Mouse (Mus musculus) hindbrain, embryonic 10.5 days (tissue): ENCODE results near the gene Lyar. TPM values are rescaled to one million over a fixed set of nuclear protein-coding genes. Genes with fewer than 3 reads are reported as not detected.

ENCODE experiments used
- DNase-seq: peaks from one replicate; pipeline ENCODE4 v3.0.0-alpha.2; 2017; ENCODE audit warnings: low spot score
- H3K27ac ChIP-seq: fragments of 300-500 bp; sonication (generic); 2 replicates; pipeline ENCODE4 v1.5.1; 2016; ENCODE audit warnings: mild to moderate bottlenecking, moderate library complexity
- H3K27me3 ChIP-seq: fragments of 300-500 bp; sonication (generic); 2 replicates; pipeline ENCODE4 v1.6.1; 2016; ENCODE audit warnings: mild to moderate bottlenecking; ENCODE audit not compliant: poor library complexity, insufficient read depth, severe bottlenecking
- H3K36me3 ChIP-seq: fragments of 300-500 bp; sonication (generic); 2 replicates; pipeline ENCODE4 v1.6.1; 2016; ENCODE audit warnings: mild to moderate bottlenecking, moderate library complexity
- H3K4me1 ChIP-seq: fragments of 300-500 bp; sonication (generic); replicated peaks from 2 replicates; pipeline ENCODE4 v1.6.1; 2016; ENCODE audit warnings: mild to moderate bottlenecking
- H3K4me3 ChIP-seq: fragments of 300-500 bp; sonication (generic); 2 replicates; pipeline ENCODE4 v1.5.1; 2016; ENCODE audit warnings: mild to moderate bottlenecking, moderate library complexity
- H3K9me3 ChIP-seq: fragments of 300-500 bp; sonication (generic); 2 replicates; pipeline ENCODE4 v1.6.1; 2016; ENCODE audit warnings: mild to moderate bottlenecking, moderate library complexity
- WGBS: fragments of 180-500 bp; shearing (Covaris S2); methylation state at CpG from one replicate; pipeline ENCODE4 v1.1.7; 2016; 5-methylcytosine and 5-hydroxymethylcytosine counted together
- polyA plus RNA-seq: library from polyadenylated mRNA; unstranded; fragments of >200 nt; fragmentation: Nextera tagmentation; extraction: Ambion mirVana; gene quantifications from 2 replicates; pipeline ENCODE4 v1.2.1, GENCODE M21; 2016

The Lyar gene
- polyA plus RNA-seq, 1 experiment from 2014 or later: 101 TPM

DNA sequence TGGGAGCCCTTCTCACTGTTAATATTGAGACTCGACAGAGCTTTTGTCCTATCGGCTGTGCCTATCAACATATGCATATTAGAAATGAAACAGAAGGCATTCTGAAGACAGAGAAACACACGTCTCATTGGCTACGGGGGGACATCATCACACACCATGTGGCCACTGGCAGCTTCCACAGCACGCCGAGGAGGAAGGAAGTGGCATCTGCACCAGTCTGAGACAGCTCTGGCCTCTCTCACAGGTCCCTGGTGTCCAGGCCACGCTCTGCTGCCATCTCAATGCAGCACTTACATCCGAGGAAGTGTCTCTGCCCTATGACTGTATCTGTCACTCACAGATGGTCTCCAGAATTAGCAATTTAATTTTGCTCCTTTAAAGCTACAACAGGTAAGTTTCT is 8.6 kb upstream of the Lyar start:
- H3K27me3 ChIP-seq: no peaks in the 10 kb centered on the region
- H3K27ac ChIP-seq: no peak overlapping the region
- H3K9me3 ChIP-seq: no peaks in the 10 kb centered on the region
- no peaks in the 10 kb centered on the region for H3K4me1 ChIP-seq
- peaks cover 85% of the 10 kb centered on the region for H3K36me3 ChIP-seq
- 92% methylated on average over 8 of the region's 8 CpGs for WGBS
- H3K4me3 ChIP-seq: no peak overlapping the region
- no peak for DNase-seq

- H3K27me3 ChIP-seq: no peaks in the 10 kb centered on the region
- no peak overlapping the region for H3K4me3 ChIP-seq
- no peaks in the 10 kb centered on the region for H3K9me3 ChIP-seq
- H3K27ac ChIP-seq: no peak overlapping the region
- H3K36me3 ChIP-seq: peaks cover 90% of the 10 kb centered on the region
- DNase-seq: no peak
- 76% methylated on average over 6 of the region's 6 CpGs for WGBS
- no peaks in the 10 kb centered on the region for H3K4me1 ChIP-seq
These were observed 7.3 kb upstream of the Lyar start for GRCm38 (mm10) chr5:38213009-38213408.

DNA sequence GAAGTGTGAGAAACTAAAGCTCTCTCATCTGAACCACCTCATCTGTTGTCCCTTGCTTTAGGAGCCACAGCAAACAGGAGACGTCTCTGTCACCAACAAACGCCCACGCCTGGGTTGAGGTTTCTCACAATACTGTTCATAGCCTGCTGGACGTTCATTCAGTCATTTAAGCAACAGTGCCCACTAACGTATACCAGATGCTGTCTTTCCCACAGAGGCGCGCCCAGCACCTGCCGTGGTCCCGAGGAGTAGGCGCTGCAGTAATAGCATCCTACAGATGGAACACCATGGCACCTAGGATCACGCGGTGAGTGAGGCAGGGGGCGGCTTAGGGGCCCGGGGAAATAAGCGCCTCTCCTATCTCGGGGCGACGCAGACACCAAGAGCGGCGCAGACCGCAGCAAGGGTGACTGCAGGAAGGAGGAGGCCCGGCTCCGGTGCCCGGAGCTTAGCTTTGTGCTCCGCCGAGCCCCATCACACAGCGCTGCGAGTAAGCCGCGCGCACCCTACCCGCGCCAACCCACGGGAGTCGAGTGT is 431 bp upstream of the Lyar start:
- DNase-seq: no peak
- Histone ChIP-seq H3K4me1 (peaks cover 27% of the 10 kb centered on the region), H3K27ac (peak overlapping the region; percentile 91), H3K4me3 (peak overlapping the region; percentile 95), H3K9me3 (no peaks in the 10 kb centered on the region), H3K27me3 (no peaks in the 10 kb centered on the region), H3K36me3 (peaks cover 49% of the 10 kb centered on the region)
- WGBS: under 1% methylated on average over 35 of the region's 35 CpGs

- peaks cover 64% of the 10 kb centered on the region for H3K36me3 ChIP-seq
- no peak overlapping the region for H3K4me3 ChIP-seq
- peaks cover 35% of the 10 kb centered on the region for H3K27me3 ChIP-seq
- peaks cover 5% of the 10 kb centered on the region for H3K4me1 ChIP-seq
- H3K9me3 ChIP-seq: no peaks in the 10 kb centered on the region; the same call in 1 of the 2 replicates
- no peak overlapping the region for H3K27ac ChIP-seq
- peak; percentile 64 for DNase-seq
- 68% methylated on average over 4 of the region's 4 CpGs for WGBS
These were observed 15.2 kb downstream of the Lyar start for GRCm38 (mm10) chr5:38235422-38235821.

DNA sequence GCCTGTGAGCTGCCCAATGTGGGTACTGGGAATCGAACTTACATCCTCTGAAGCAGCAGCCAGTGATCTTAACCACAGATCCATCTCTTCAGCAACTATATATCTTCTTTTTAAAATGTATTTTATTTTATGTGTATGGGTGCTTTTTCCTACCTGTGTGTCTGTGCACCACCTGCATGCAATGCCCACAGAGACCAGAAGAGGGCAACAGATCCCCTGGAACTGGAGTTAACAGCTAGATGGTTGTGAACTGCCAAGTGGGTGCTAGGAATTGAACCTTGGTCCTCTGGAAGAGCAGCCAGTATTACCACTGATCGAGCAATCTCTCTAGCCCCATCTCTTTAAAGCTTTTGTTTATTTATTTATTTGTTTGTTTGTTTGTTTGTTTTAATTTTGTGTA is 16.4 kb downstream of the Lyar start:
- peaks cover 17% of the 10 kb centered on the region for H3K4me1 ChIP-seq
- H3K4me3 ChIP-seq: no peak overlapping the region
- H3K36me3 ChIP-seq: peaks cover 52% of the 10 kb centered on the region
- H3K27me3 ChIP-seq: peaks cover 39% of the 10 kb centered on the region
- 95% methylated on average over 2 of the region's 2 CpGs for WGBS
- no peaks in the 10 kb centered on the region; the same call in 1 of the 2 replicates for H3K9me3 ChIP-seq
- H3K27ac ChIP-seq: no peak overlapping the region
- DNase-seq: no peak

- Histone ChIP-seq H3K36me3 (peaks cover 12% of the 10 kb centered on the region), H3K27me3 (peaks cover 76% of the 10 kb centered on the region), H3K4me3 (no peak overlapping the region), H3K27ac (peak overlapping the region; percentile 74), H3K4me1 (peaks cover 17% of the 10 kb centered on the region), H3K9me3 (no peaks in the 10 kb centered on the region; the same call in 1 of the 2 replicates)
- 24% methylated on average over 5 of the region's 5 CpGs for WGBS
- DNase-seq: peak; percentile 52
These were observed 20.6 kb downstream of the Lyar start for GRCm38 (mm10) chr5:38240727-38241472.

- no peak for DNase-seq
- H3K27me3 ChIP-seq: peaks cover 80% of the 10 kb centered on the region
- H3K4me3 ChIP-seq: no peak overlapping the region
- peaks cover 7% of the 10 kb centered on the region for H3K36me3 ChIP-seq
- H3K9me3 ChIP-seq: no peaks in the 10 kb centered on the region; the same call in 1 of the 2 replicates
- H3K27ac ChIP-seq: peak overlapping the region; percentile 74
- WGBS: 82% methylated on average over 3 of the region's 3 CpGs
- H3K4me1 ChIP-seq: peaks cover 17% of the 10 kb centered on the region
These were observed 21.2 kb downstream of the Lyar start for GRCm38 (mm10) chr5:38241473-38241834.

GRCm38 (mm10) chr5:38241966-38242365 is 21.7 kb downstream of the Lyar start:
- H3K36me3 ChIP-seq: 0 out of 2 replicates have a peak, but pooled peaks cover 2% of the 10 kb centered on the region
- H3K27me3 ChIP-seq: peaks cover 76% of the 10 kb centered on the region
- no peak for DNase-seq
- no peak overlapping the region for H3K4me3 ChIP-seq
- no peaks in the 10 kb centered on the region; the same call in 1 of the 2 replicates for H3K9me3 ChIP-seq
- 85% methylated on average over 6 of the region's 6 CpGs for WGBS
- H3K27ac ChIP-seq: no peak overlapping the region
- H3K4me1 ChIP-seq: peaks cover 17% of the 10 kb centered on the region

DNA sequence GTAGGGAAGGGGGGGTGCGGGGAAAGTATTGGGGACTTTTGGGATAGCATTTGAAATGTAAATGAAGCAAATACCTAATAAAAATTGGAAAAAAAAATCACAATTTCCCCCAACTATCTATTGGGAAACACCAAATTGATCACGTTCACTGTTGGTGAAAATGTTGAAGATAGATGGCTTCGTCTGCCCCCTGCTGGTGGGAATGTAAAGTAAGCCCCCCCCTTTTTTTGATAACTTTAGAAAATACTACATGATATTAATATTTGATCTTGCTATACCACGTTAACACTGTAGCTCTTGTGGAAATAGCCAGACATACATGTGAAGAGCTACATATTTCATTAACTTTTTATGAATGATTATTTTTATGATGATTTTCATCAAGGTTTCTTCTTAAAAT is 34.9 kb downstream of the Lyar start:
- no peak for DNase-seq
- H3K27ac ChIP-seq: no peak overlapping the region
- H3K4me3 ChIP-seq: no peak overlapping the region
- H3K9me3 ChIP-seq: no peaks in the 10 kb centered on the region
- 49% methylated on average over 4 of the region's 4 CpGs for WGBS
- H3K4me1 ChIP-seq: no peaks in the 10 kb centered on the region
- no peaks in the 10 kb centered on the region for H3K36me3 ChIP-seq
- no peaks in the 10 kb centered on the region for H3K27me3 ChIP-seq

DNA sequence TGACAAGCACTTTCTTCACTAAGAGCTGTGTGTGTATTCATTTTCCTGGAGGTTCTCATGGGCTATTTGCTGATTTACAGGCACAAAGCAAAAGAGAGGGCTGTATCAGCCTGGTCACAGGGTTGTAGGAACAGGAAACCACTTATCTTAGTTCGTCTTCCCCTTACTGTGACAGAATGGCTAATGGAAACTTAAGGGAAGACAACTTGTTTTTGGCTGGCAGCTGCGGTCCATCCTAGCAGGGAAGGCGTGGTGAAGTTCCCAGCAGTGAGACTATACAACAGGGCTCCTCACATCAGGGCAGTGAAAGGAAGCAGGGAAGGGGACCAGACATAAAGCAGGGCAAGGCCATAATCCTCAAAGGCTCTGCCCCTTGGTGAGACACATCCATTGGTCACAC is 35.4 kb downstream of the Lyar start:
- Histone ChIP-seq H3K4me3 (no peak overlapping the region), H3K36me3 (no peaks in the 10 kb centered on the region), H3K27me3 (no peaks in the 10 kb centered on the region), H3K27ac (no peak overlapping the region), H3K4me1 (peaks cover under 1% of the 10 kb centered on the region), H3K9me3 (no peaks in the 10 kb centered on the region)
- WGBS: 81% methylated on average over 3 of the region's 3 CpGs
- DNase-seq: no peak

DNA sequence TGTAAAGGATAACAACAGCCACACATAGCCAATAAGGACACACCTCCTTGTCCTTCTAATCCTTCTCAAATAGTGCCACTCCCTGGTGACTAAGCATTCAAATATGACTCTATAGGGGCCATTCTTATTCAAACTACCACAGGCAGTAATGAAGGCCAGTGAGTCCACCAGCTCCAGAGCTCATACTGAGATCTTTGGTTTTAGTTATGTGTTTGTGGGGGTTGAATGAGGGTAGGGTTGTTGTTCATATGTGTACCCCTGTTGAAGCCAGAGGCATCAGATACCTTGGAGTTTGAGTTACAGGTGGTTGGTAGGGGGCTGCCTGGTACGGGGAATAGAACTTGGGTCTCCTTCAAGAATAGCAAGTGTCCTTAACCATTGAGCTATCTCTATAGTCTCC is 36.3 kb downstream of the Lyar start:
- Histone ChIP-seq H3K36me3 (no peaks in the 10 kb centered on the region), H3K9me3 (no peaks in the 10 kb centered on the region), H3K27ac (no peak overlapping the region), H3K4me1 (peaks cover 9% of the 10 kb centered on the region), H3K4me3 (no peak overlapping the region), H3K27me3 (no peaks in the 10 kb centered on the region)
- WGBS: 90% methylated on average over 1 of the region's 1 CpGs
- no peak for DNase-seq

GRCm38 (mm10) chr5:38258034-38258772 is 37.9 kb downstream of the Lyar start:
- no peak overlapping the region for H3K27ac ChIP-seq
- no peaks in the 10 kb centered on the region for H3K9me3 ChIP-seq
- 73% methylated on average over 8 of the region's 8 CpGs for WGBS
- peaks cover 9% of the 10 kb centered on the region for H3K4me1 ChIP-seq
- DNase-seq: no peak
- H3K27me3 ChIP-seq: no peaks in the 10 kb centered on the region
- peaks cover 11% of the 10 kb centered on the region for H3K36me3 ChIP-seq
- no peak overlapping the region for H3K4me3 ChIP-seq

GRCm38 (mm10) chr5:38258773-38259146 is 38.5 kb downstream of the Lyar start:
- DNase-seq: no peak
- Histone ChIP-seq H3K4me3 (no peak overlapping the region), H3K27me3 (no peaks in the 10 kb centered on the region), H3K36me3 (peaks cover 16% of the 10 kb centered on the region), H3K27ac (no peak overlapping the region), H3K9me3 (no peaks in the 10 kb centered on the region), H3K4me1 (peaks cover 9% of the 10 kb centered on the region)
- WGBS: 82% methylated on average over 5 of the region's 5 CpGs
